Mouse (Mus musculus) liver (tissue): ENCODE measurements around the gene Itsn1.

Source experiments
- DNase-seq: peaks from one replicate; pipeline ENCODE4 v3.0.0-alpha.2; 2020; ENCODE audit warnings: mixed read lengths

The Itsn1 gene

DNA sequence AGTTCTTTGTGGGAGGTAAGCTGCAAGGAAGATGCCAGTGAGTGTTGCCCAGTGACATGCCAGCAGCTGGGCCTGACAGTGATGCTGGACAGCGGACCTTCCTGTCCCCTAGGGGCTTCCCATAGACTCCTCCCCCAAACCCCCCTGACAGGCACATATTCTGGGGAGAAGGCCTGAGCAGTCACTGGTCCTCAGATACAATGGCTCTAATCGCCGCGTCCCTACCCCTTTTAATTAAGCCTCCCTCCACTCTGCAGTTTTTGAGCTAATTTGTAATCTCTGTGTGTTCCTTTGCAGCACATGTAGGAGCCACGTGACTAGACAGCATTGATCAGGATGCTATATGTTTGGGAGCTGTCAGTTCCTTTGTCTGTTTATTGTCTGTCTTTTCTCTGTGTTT is 41.6 kb downstream of the Itsn1 start:
- DNase-seq, result no peak

DNA sequence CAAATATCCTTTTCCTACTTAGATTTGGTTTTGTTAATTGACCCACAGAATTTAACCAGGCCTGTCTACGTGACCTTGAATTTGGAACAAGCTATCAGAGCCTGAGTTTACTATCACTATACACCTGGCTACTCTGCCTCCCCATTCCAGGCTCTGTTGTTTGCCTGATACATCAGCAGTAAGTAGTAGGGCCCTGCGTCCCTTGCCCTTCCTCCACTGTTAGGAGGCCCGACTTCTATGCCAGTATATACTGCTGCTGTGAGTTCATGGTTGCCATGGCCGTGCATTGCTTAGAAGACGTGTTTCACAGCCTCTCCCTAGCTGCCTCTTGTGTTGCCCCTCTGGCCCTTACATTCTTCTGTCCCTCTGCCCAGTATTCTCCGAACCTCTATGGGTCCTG is 42.3 kb downstream of the Itsn1 start:
- no peak for DNase-seq

DNA sequence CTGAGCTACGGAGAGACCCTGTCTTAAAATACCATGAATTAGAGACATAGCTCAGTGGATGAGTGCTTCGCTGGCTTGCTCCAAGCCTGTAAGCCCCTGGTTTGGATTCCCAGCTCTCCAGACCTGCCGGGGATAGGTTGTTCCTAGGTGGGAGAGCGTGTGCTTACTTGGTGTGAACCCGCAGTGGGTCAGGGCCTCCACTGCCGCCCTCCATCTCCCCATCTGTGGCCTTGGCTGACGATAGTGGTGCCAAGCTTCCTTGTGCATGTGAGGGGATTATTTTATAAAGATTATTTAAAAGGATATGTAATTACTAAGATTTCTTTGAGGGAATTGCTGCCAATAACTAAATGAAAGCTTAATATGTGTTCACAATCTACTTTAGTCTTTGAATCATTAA is 43.5 kb downstream of the Itsn1 start:
- DNase-seq, result no peak

DNA sequence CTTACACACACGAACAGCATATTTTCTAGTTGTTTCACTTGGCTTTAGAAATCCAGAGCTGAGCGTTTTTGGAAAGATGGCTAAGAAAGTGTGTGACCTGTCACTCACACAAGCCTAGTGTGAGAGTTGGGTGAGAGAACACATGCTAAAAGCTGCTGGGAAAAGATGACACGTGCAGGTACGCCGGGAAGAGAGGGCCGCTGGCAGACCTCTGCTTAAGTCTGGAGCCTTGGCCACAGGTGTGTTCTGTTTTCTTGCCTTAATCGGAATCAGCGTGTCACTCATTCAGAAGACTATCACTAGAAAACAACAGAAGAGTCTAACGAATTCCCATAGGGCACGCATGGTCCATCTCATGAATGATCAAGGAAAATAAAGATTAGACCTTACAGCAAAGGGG is 50.5 kb downstream of the Itsn1 start:
- DNase-seq, result no peak

DNA sequence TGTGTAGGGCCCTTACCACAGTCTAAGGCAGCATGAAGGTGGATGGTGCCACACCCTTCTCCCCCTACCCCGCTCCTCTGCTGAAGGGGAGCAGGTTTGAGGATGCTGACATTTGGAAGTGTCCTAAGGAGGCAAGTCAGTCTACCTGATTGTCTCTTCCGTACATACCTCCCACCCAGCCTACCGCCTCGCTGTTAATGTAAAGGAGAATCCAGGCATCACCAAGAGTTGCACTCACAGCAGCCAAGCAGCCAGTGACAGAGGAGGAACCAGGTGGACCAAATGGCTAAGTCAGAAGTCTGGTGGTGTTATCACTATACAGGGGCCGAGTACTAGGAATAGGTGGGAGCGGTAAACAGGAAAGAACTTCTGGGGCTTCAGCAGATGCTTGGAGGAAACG is 51.1 kb downstream of the Itsn1 start:
- DNase-seq, result no peak

DNA sequence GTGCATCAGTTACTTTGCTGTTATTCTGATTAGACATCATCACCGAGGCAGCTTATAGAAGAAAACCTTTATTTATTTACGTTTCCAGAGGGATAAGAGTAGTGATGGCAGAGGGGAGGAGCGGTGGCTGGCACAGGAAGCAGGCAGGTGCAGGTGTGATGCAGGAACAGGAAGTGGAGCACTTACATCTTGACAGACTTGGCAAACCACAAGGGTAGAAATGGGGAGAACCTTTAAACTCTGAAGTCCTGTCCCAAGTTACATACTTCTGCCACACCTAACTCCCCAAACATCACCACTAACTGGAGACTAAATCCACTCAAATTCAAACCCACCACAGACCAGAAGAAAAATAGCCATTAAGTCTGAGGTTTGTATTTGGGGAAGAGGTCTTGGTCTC is 51.7 kb downstream of the Itsn1 start:
- DNase-seq, result no peak

DNA sequence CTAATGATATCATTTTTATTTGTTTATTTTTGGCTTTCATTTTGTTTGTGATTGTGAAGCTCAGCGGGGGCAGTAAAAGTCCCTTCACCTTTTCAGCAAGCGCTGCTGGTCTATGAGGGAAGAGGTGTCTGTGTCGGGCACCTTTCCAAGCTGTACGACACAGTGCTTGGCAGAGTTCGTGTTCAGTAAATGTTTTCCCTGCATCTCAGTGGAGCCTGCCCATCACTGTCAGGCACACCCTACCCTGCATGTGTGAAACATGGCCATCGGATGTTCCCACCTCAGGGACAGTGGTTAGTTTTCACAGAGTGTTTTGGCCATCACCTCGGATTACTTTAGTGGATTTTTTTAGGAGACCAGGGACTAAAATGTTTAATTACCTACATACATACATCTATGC is 54.1 kb downstream of the Itsn1 start:
- no peak for DNase-seq

DNA sequence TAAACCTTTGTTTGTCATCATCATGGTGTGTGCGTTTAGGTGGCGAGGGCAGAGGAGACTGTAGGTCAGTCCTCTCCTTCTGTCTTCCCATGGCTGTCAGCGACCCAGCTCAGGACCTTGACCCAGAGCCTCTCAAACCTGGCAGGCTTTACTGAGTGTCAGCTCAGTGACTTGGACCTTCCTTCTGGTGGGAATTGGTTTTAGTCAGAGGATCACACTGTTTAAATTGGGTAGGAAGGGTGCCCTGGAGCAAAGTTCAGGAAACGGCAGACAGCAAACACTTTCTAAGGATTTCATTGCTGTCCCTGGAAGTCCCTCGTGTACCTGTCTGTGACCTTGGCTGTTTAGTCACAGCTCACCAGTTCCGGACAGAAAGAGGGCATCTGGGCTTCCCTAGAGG is 55.2 kb downstream of the Itsn1 start:
- no peak for DNase-seq

DNA sequence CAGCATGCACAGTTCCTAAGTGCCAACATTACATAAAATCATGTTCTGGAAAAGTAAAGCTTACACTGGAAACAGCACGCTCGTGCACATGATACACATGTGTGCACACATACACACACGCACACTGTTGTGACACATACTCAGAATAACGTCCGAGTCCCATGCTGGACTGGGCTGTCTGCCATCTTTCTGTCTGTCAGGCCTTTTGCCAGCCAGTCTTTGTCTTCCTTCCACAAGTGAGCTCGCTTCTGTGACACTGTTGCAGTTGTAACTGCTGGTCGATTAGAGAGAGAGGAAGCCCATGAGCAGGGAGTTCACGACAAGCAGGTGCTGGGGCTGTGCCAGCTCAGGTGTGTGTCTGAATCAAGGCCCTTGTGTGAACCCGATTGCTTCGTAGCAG is 57.3 kb downstream of the Itsn1 start:
- DNase-seq, result no peak

DNA sequence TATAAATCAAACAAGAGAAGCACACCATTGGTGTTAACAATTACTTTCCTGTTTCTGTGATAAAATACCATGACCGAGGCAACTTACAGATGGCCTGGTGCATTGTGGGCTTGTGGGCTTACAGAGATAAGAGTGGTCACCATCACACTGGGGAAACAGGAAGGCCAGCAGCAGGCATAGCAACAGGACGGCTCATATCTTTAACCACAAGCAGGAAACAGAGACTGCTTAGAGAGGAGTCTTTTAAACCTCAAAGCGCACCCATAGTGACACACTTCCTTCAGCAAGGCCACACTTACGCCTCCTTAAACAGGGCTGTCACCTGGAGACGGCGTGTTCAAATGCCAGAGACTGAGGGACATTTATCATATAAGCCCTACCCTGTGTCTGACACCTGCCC is 60.6 kb downstream of the Itsn1 start:
- DNase-seq, result peak; percentile 48

DNA sequence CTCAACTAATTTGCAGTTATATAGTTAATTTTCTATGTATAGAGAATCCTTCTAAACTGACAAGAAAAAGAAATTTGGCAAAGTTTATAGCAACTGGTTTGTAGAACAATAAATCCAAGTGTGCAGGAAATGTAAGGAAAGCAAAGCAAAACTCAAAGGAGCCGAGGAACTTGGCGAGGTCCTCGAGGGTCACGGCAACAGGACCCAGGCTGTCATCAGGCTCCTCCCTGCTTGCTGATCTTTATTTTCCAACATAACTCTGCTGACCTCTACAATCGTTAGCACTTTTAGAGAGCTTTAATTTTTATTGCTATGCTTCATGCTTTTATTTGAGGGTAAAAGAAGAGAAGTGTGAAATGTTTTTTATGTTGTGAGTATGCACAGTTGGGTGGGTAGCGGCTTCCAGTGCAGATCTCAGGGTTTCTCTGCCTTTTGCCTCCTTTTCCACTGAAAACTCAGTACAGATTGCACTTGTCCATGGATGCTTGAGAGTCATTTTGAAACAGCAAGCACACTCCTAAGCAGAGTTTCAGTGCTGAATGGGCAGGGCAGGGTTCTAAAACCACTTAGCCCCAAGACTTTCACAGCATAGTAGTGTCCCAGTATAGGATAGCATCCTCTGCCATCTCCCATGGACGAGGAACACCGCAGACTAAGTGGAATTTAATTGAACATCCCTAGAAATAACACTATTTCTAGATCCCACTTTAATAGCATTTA is 63.6 kb downstream of the Itsn1 start:
- no peak for DNase-seq

DNA sequence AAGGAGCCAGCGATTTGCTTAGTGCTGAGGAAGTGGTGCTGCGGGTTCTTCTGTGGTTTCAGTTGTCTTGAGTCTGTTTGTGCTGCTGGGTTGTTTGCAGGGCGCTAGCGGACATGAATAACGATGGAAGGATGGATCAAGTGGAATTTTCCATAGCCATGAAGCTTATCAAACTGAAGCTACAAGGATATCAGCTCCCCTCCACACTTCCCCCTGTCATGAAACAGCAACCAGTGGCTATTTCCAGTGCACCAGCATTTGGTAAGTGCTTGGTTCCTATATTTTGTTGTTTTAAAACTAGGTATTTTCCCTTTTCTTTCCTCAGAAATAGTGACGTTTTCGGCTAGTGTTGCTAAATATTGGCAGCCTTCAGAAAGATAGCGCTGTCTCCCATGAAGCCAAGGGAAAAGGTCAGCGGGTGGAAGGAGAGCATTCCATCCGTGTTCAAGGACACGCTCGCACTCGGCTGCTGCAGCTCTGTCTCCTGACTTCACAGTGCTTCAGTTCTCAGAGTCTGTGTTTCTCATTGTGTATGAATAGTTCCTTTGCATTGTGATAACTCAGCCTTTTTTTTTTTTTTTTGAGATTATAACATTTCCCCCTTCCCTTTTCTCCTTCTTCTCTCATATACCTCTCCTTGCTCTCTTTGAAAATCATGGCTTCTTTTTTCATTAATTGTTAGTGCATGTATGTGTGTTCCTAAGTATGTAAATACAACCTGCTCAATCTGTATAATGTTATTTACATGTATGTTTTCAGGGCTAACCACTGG is 64.6 kb downstream of the Itsn1 start:
- peak; percentile 20 for DNase-seq

DNA sequence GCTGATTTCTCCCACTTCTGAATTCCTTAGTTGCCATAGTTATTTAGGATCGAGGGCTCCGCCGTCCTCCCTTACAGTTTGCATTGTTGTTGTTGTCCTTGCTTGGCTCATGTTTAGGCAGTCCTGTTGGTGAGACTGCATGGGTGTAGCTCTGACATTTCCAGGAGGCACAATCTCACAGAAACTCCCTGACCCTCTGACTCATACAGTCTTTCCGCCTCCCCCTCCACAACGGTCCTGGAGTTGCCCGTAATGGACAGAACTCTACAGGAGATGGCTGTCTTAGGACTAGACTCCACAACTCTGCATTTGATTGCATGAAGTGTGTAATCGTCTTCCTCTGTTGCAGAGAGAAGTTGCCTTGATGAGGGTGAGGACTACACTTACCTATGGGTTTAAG is 65.2 kb downstream of the Itsn1 start:
- DNase-seq, result no peak

DNA sequence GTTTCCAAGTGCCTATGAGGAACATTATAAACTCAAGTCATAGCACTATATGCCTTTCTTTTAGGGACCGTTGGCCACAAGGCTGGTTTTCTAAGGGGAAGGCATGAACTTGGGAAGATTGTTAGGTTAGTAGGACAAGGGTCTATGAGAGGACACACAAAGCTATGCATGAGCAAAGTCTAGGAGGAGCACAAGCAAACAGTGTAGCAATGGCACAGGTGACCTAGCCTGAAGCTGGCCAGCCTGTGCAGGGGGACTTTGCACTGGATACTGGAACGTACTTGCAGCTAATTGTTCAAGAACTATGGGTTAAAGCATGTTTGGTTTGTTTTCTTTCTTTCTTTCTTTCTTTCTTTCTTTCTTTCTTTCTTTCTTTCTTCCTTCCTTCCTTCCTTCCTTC is 66.0 kb downstream of the Itsn1 start:
- DNase-seq, result no peak

DNA sequence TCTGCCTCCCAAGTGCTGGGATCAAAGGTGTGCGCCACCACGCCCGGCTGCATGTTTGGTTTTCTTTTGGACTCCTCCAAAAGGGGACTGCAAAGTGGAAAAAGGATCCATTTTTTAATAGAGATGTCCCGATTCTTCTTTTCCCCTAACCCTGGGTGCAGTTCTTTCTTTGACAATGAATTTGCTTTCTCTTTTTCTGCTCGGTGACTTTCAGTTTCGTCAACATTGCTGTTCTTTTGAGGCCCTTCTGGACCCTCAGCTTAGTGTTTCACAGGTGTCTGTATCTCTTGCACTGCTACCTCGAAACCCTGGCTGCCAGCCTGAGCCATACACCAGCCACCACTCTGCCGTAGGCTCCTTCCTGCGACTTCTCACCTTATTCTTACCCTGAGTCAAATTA is 66.5 kb downstream of the Itsn1 start:
- no peak for DNase-seq

DNA sequence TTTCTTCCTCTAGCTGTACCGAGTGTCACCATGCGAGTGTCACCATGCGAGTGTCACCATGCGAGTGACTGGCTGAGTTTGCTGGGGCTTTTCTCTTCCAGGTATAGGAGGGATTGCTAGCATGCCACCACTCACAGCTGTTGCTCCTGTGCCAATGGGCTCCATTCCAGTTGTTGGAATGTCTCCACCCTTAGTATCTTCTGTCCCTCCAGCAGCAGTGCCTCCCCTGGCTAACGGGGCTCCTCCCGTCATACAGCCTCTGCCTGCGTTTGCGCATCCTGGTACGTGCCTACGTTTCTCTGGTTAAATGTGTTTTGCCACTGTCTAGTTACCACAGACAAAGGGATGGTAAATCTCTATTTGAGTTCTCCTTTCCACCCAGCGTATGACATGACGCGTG is 72.3 kb downstream of the Itsn1 start:
- DNase-seq, result peak; percentile 51

DNA sequence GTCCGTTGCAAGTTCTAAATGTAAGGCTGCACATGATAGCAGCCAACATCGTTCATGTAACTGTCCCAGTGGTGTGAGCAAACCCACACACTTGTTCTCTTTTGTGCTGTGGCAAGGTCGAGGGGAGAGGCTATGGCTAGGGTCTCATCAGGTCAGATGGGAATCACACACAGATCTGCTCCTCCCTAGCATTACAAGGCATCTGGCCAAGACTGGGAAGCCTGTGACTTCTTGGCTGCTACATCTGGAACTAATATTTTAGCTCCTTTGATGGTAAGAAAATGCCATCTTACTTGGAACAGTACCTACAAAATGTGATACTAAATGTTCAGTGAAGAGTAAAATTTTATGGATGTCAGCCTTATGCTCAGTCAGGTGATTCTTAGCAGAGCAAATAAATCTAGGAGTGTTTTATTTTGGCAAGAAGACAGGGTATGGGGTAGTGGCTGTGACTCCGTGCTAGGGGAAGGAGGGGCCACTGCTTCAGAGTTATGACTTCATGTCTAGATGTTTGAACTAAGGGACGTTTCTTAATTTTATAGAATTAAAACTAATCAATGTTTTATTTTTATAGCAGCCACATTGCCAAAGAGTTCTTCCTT is 73.5 kb downstream of the Itsn1 start:
- no peak for DNase-seq

DNA sequence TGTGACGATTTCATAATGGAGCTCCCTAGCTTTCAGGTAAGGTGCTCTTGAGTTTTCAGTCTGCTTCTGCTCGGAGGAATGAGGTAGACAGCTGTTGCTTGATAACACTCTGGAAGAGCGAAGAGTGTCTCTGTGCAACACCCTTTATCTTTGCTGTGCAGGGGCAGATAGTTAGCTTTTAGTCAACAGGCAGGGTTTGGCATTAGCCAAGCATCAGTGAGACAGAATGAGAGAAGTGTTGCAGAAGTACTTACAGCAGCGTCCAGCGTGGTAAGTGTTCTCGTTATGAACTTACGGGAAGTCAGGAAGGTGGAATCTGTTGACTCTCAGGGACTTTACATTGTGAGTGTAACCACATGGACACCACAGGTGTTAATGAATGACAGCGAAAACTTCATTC is 75.3 kb downstream of the Itsn1 start:
- DNase-seq, result peak; percentile 79

DNA sequence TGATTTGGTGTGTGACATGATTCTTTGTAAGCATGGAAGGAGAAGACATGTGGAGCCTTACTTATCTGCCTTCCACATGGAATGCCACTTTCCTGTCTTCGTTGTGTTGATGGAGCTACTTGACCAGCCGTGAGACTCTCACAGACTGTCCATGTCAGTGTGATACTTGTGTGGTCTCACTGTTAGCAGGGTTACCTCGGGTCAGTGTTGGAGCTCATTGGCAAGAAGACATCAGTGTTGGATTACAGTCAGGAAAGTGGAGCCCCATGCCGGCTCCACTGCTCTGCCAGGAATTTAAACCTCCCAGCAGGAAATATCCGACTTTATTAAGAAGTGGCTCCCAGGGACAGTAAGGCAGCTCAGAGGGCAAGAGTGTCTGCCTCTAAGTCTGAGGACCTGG is 75.8 kb downstream of the Itsn1 start:
- DNase-seq, result peak; percentile 42

DNA sequence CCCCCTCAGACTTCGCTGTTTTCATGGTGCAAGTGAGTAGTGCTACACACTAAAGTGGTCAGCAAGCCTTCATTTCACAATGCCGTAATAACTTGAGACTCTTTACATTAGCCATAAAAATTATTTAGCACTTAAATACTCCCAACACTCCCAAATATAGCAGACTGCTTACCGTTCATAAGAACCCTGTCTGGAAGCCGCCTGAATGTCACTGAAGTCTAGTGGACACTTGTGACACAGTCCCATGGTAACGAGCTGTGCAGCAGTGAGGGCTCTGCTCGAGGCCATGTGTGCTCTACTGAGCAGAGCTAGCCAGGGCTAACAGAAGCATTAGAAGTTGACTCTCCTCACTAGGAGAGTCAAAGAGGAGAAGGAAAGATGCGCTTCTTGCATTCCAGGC is 81.2 kb downstream of the Itsn1 start:
- DNase-seq, result no peak

DNA sequence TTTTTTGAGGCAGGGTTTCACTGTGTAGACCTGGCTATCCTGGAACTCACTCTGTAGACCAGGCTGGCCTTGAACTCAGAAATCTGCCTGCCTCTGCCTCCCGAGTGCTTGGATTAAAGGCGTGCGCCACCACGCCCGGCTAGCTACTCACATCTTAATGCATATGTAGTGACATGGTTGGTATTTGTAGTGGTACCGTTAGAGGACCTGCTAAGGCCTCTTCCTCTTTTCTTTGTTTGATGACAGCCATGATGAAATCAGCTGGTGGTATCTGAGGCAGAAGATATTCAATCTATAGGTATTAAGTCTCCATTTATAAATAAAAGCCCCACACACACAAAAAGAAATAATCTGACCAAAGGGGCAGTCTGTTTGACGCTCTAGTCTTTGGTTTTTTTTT is 82.3 kb downstream of the Itsn1 start:
- no peak for DNase-seq

DNA sequence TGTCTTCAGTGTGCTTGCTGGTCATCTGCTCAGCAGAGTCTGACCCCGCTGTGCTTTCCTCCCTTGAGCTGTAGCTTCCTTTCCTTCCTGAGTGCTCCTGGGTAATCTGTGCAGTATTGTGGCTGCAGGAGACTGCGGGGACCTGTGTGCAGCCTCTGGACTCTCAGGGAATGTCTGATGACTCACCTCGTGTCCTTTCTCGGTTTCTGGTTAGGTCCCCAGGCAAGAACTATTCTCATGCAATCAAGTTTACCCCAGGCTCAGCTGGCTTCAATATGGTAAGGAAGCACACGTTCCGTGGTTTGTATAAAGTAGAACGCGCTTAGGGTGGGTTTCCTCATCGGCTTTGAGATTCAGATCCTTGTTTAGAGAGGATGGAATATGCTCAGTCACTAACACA is 82.8 kb downstream of the Itsn1 start:
- no peak for DNase-seq

DNA sequence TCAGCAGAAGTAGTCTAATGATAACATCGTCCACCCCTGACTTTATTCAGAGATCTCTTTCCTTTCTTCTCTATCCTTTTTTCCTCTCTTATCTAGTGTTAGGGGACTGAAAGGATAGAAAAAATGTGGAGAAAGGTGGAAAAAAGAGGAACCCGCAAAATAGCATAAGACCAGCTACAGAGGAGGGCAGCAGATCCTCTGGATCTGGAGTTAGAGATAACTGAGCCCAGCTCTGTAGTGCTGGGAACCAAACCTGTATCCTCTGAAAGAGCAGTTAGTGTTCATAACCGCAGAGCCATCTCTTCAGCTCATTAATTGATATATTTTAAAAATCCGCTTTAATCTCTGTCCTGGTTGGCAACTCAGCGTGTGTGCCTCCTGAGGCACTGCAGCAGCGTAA is 84.5 kb downstream of the Itsn1 start:
- no peak for DNase-seq

DNA sequence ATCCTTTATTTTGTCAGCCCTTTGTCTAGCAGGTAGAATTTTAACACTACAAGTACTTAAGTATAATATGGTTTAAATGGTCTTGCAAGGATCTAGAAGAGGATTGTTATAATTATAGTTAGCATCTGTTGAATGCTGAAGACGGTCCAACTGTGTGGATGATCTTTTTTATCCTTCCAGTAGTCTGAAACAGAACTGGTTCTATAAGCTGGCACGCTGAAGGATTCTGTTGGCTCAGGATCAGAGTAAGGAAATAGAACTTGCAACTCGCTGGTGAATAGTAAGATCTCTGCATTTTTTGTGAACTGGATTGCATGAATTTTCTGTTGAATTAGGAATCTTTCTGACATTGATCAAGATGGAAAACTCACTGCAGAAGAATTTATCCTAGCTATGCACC is 86.0 kb downstream of the Itsn1 start:
- DNase-seq, result no peak
